Mouse (Mus musculus) adrenal gland (tissue): ENCODE results near the gene Uaca.

Experiments
- intact Hi-C: fragments of 180-260 bp; cut with DNase I; formaldehyde crosslinking; loops from one replicate; pipeline ENCODE4 v1.15.1; 2025

Gene Uaca

GRCm38 (mm10) chr9:60830079-60830478, 35.7 kb downstream of the Uaca start:
- intact Hi-C loops: no loop called here

GRCm38 (mm10) chr9:60832233-60832632, 37.9 kb downstream of the Uaca start:
- intact Hi-C loops: no loop called here

DNA sequence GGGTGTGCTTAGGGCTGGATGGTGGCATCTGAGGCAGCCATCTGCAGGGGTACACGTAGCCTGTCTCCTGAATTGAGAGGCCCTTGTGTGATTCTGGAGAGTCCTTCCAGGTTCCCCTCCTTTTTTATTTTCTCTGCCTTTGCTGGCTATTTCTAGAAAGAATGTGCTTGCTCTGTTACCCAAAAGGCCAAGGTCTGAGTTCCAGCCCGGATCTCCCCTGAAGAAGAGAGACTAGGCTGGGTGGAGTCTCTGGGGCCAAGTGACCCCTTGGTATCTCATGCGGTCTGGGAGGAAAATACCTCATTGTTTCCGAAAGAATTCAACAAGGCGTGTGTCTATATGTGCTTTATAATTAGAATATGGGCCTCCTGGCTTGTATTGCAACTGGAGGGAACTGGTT, 41.8 kb downstream of the Uaca start:
- intact Hi-C loops: no loop called here

- intact Hi-C loops: no loop called here
These were observed 42.7 kb downstream of the Uaca start for GRCm38 (mm10) chr9:60837078-60837448.

- intact Hi-C loops: no loop called here
These were observed 43.3 kb downstream of the Uaca start for GRCm38 (mm10) chr9:60837449-60838141.

- intact Hi-C loops: no loop called here
These were observed 44.1 kb downstream of the Uaca start for GRCm38 (mm10) chr9:60838331-60838872.

DNA sequence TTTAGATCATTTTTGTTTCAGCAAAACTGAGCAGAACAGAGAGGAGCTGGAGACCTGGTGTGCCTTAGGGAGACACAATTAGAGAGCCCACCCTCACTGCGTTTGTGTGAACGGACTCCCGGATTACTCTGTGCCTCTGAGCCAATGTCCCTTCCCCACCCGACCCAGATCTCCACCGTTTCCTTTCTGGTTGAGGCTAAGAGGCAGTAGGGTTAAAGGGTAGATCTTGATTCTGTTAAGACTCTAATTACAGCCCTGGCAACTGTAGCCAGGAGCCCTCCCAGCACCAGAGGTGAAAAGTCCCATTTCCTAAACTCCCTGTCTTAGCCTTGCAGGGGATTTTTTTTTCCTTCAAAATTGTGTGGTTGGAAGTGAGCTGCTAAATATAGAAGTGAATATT, 47.1 kb downstream of the Uaca start:
- intact Hi-C loops: no loop called here

- intact Hi-C loops: no loop called here
These were observed 49.2 kb downstream of the Uaca start for GRCm38 (mm10) chr9:60843415-60844076.

DNA sequence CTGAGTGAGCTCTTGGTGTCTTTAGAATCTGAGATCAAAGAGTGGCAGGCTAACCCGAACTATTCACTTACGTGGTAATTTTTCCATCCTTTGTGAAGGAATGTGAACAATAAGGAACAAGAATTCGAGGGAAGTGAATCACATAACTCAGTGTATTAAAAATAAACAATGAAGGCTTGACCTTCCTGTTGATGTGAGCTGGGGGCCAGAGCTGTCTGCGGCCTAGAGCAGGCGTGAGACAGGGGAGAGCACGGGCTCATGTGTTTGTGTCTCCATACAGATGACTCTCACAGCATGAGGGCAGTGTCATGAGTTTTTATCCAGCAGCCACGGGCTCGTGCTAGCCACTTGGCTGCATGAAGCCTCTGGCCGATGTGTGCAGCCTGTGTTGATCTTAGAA, 54.4 kb downstream of the Uaca start:
- intact Hi-C loops: no loop called here

DNA sequence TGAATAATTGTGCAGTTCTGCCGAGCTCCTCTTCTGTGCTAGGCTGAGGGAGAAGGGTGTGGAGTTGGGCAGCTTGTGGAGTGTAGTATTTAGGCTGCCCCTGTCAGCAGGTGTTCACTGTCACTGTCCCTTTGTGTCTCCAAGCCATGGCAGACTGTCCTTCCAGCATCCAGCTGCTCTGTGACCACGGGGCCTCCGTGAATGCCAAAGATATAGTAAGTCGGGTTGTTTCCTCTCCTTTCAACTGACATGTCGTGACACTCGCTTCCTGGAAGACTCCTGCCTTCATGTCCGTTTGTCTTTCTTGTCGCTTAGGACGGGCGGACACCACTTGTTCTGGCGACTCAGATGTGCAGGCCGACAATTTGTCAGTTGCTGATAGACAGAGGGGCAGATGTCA, 55.6 kb downstream of the Uaca start:
- intact Hi-C loops: no loop called here

DNA sequence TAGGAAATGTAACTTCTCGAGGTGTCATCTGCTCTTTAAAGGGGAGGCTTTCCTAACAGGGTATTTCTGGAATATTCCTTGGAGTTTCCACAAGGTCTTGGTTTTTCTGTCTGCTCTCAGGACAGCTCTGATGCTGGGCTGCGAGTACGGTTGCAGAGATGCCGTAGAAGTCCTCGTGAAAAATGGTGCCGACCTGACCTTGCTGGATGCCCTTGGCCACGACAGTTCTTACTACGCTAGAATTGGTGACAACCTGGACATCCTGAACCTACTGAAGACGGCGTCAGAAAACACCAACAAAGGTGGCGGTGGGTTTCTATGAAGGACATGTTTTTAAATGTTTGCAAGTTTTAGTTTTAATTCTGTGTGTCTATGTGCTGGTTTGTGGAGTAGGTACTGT, 59.9 kb downstream of the Uaca start:
- intact Hi-C loops: no loop called here

DNA sequence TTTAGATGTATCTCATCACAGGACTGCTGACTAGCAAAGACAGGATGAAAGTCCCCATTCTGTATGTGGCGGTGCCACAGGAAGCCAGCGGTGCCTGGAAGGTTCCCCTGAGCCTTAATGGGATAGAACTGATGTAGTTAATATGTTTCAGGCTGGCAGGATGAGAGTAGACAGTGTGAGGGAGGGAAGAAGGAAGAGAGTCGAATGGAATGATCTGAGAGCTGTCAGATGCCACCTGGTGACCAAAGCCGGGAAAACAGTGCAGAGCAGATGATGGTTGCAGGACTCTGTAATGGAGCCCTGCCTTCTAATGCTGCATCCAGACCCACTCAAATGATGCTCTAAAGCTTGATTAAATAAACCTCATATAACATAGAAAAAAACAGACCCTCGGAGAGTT, 63.5 kb downstream of the Uaca start:
- intact Hi-C loops: loop anchor here (1.0 to 2.0 kb wide), 2 partner anchors 39 to 141 kb away; no protein-coding TSS in a partner anchor

DNA sequence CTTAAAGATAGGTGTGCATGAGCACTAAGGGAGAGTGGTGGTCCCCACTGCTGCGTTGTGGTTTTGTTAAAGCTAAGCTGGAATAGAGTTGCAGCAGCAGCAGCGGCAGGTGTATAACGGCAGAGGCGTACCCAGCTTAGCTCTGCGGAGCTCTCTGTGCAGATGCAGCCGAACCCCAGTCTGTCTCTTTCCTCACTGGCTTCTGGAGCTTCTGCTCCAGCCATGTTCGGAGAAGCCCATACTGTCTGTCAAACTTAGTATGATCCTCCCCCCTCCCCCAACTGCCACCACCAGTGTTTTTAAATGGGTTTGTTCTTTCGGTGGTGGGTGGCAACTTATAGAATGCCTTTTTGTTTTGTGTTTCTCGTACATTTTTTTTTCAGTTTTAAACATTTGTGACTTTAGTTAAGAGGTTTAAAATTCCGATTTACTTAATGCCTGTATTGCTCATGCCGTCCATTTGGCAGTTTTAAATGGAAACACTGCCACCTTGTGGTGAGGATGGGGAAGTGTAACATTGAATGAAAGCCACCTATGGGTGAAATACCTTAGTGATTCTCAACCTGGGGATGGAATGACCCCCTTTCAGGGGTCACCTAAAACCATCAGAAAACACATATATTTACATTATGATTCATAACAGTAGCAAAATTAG, 64.1 kb downstream of the Uaca start:
- intact Hi-C loops: loop anchor here (1.0 to 2.0 kb wide), 2 partner anchors 39 to 142 kb away; no protein-coding TSS in a partner anchor

GRCm38 (mm10) chr9:60859031-60859430, 64.7 kb downstream of the Uaca start:
- intact Hi-C loops: loop anchor here (1.0 to 2.0 kb wide), 2 partner anchors 103 to 142 kb away; no protein-coding TSS in a partner anchor

DNA sequence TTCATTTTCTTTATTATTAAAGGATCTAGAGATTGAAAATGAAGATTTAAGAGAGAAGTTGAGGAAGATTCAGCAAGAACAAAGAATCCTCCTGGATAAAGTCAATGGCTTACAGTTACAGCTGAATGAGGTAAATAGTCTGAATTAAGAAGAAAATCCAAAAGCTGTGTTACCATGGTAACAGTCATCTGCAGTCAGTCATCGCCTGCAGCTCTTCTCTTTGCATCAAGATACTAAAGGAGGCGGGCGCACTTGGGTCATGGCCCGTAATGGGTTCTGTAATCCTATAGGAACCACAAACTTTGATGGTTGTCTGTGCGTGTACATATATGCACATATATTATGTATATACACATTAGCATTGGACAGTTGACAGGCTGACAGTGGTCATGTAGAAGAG, 66.7 kb downstream of the Uaca start:
- intact Hi-C loops: no loop called here

DNA sequence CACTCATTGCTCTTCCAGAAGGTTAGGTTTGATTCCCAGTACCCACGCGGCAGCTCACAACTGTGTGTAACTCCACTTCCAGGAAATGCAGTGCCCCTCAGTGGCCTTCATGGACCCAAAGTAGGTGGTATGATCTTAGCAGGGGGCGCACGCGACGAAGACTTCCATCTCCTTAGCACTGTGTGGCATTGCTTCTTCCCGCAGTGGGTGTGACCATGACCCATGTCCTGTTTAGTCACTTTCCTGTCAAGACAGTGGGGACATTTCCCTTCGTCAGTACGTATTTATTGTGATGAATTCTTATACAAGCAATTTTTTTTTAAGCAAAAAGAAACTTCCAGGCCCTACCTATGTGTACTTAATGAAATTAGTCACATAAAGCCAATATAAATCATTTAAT, 70.3 kb downstream of the Uaca start:
- intact Hi-C loops: no loop called here

DNA sequence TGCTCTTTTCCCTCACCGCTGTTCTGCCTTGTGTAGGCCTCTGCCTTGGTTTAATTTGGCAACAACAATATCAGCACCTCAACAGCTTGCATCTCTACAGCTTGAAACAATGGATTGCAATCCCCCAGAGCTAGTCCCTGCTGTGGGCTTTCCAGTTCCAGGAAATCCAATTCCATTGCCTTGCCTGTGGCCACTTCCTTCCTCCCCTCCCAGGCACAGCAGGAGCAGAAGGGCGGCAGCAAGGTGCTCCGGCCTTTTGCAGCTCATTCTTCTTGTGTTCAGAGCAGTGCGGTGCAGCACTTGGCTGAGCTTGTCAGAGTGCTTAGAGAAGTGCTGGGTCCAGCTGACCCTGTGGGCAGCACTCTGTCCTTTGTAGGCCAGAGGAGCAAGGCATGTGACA, 71.5 kb downstream of the Uaca start:
- intact Hi-C loops: no loop called here

DNA sequence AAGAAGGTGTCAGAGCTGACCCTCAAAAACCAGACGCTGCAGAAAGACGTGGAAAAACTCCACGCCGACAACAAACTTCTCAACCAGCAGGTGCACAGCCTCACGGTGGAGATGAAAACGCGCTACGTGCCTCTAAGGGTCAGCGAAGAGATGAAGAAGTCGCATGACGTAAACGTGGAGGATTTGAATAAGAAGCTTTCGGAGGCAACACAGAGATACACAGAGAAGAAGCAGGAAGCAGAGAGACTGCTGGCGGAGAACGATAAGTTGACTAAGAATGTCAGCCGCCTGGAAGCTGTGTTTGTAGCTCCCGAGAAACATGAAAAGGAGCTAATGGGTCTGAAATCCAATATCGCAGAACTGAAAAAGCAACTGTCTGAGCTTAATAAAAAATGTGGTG, 76.1 kb downstream of the Uaca start:
- intact Hi-C loops: no loop called here

DNA sequence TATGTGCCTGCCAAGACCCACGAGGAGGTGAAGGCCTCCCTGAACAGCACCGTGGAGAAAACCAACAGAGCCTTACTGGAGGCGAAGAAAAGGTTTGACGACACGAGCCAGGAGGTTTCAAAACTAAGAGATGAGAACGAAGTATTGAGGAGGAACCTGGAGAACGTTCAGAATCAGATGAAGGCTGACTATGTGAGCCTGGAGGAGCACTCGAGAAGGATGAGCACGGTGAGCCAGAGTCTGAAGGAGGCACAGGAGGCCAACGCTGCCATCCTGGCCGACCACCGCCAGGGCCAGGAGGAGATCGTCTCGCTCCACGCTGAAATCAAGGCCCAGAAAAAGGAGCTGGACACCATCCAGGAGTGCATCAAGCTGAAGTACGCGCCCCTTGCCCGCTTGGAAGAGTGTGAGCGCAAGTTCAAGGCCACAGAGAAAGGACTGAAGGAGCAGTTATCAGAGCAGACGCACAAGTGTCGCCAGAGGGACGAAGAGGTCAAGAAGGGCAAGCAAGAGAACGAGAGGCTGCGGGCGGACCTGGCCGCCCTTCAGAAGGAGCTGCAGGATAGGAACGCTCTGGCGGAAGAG, 76.7 kb downstream of the Uaca start:
- intact Hi-C loops: no loop called here

GRCm38 (mm10) chr9:60873257-60874054, 79.1 kb downstream of the Uaca start:
- intact Hi-C loops: no loop called here

DNA sequence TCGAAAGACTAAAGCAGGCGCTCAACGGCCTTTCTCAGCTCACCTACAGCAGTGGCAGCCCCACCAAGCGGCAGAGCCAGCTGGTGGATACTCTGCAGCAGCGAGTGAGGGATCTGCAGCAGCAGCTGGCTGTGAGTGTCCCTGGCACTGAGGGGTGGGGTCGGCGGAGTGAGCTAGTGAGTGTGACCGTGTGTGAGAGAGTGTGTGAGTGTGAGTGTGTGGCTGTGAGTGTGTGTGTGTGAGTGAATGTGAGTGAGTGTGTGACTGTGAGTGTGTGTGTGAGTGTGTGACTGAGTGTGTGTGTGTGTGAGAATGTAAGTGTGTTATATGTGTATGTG, 79.7 kb downstream of the Uaca start:
- intact Hi-C loops: no loop called here
